15 mouse cellular contexts compared by ENCODE assay signal in genomic region chr14:26799286-26799685, GRCm38 (mm10).
"Had no signal": no experiment of that assay in that cellular context is flagged by ENCODE, and none has a peak within 500 bp of the region (broad histone marks: within the 10 kb centered on the region; RNA-seq: fewer than 3 reads in every experiment).

No protein-coding gene starts in this region.

- H3K4me2 ChIP-seq: liver, embryonic 12.5 days; lung, embryonic 14.5 days; midbrain, embryonic 11.5 days; midbrain, embryonic 13.5 days; midbrain, embryonic 15.5 days; neural tube, embryonic 12.5 days; stomach, embryonic 15.5 days had no signal

- H3K4me1 ChIP-seq: midbrain, embryonic 13.5 days; midbrain, embryonic 15.5 days; neural tube, embryonic 12.5 days; stomach, embryonic 15.5 days had no signal

- H3K27ac ChIP-seq: liver, embryonic 12.5 days; liver, embryonic 14.5 days; midbrain, embryonic 13.5 days; midbrain, embryonic 15.5 days; neural tube, embryonic 12.5 days; stomach, embryonic 15.5 days; stomach, postnatal 0 days had no signal

- H3K9ac ChIP-seq: liver, embryonic 12.5 days; liver, embryonic 14.5 days; lung, embryonic 14.5 days; midbrain, embryonic 13.5 days; midbrain, embryonic 15.5 days; neural tube, embryonic 12.5 days; stomach, embryonic 15.5 days had no signal

- H3K27me3 ChIP-seq: liver, embryonic 12.5 days; megakaryocyte, embryonic 14.5 days; midbrain, embryonic 13.5 days; midbrain, embryonic 15.5 days; neural tube, embryonic 12.5 days; stomach, embryonic 15.5 days had no signal

- DNase-seq: lung, embryonic 14.5 days; lung, postnatal 14 days; right cerebral cortex, postnatal 14 days; thymus, adult 2 months; thymus, postnatal 25 days; thymus, postnatal 4 days had no signal

- H3K4me3 ChIP-seq: liver, embryonic 12.5 days; megakaryocyte, embryonic 14.5 days; midbrain, embryonic 13.5 days; midbrain, embryonic 15.5 days; neural tube, embryonic 12.5 days; stomach, embryonic 15.5 days had no signal

- H3K36me3 ChIP-seq: liver, embryonic 12.5 days; midbrain, embryonic 13.5 days; midbrain, embryonic 15.5 days; neural tube, embryonic 12.5 days; stomach, embryonic 15.5 days had no signal

- H3K9me3 ChIP-seq: liver, embryonic 12.5 days; megakaryocyte, embryonic 14.5 days; midbrain, embryonic 13.5 days; midbrain, embryonic 15.5 days; neural tube, embryonic 12.5 days; stomach, embryonic 15.5 days had no signal

- ATAC-seq: liver, embryonic 12.5 days; midbrain, embryonic 13.5 days; midbrain, embryonic 15.5 days had no signal
